Mouse (Mus musculus) ES-Bruce4 (cell line): ENCODE results near the gene Fgfr4.

Experiments
- CTCF ChIP-seq: IDR thresholded peaks from one replicate; pipeline ENCODE4 v1.8.1; 2011; ENCODE audit warnings: low read depth, low read length
- POLR2A ChIP-seq: IDR thresholded peaks from one replicate; pipeline ENCODE4 v1.8.1; 2011; ENCODE audit warnings: low read length; ENCODE audit not compliant: insufficient read depth

- TF ChIP-seq CTCF = no peak
- TF ChIP-seq POLR2A = no peak
Observed at GRCm38 (mm10) chr13:55174347-55174746, 21.9 kb downstream of the Fgfr4 start.
